Mouse (Mus musculus) adrenal gland, adult 18-20 months (tissue): ENCODE data around the gene Gm17334. TPM values are rescaled to one million over a fixed set of nuclear protein-coding genes. Genes with fewer than 3 reads are reported as not detected.
A peak's percentile ranks its signal among the peaks of the same experiment; 100 is the strongest.

ENCODE experiments used
- DNase-seq, 2 experiments: peaks; one replicate each; pipeline ENCODE4 v3.0.0; 2021 to 2022; ENCODE audit warnings: low spot score in 2 of 2
- microRNA-seq, 2 experiments: library from miRNA; unstranded; fragments of <30 nt; microRNA quantifications; one replicate each; pipeline ENCODE4 v1.2.0; 2021; ENCODE audit warnings: borderline number of aligned reads in 2 of 2
- total RNA-seq, 2 experiments: library from RNA; stranded (reverse); gene quantifications; 1 replicate in 1 of 2; 2 replicates in 1 of 2; pipeline ENCODE4 v1.2.3; 2021

The Gm17334 gene
- total RNA-seq, 2 experiments from 2014 or later = 0.80 TPM; not detected in 1

- DNase-seq = no peak
These were observed 23.7 kb downstream of the Gm17334 start for GRCm38 (mm10) chr11:53749306-53749705.

DNA sequence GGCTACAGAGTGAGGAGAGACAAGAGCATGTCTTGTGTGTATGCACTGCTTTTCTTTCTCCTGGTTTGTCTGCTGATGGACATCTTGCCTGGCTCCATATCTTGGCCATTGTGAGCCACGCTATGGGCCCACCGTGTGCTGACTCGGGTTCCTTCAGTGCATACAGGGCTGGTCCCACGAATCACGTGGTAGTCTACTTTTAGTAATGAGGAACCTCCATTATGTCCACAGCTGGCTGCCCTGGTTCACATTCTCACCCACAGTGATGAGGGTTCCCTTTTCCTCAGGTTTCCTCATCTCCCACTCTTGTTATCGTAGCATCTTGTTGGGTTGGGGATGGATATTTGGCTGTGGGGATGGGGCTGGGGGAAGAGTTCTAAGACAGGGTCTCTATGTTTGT, 24.4 kb downstream of the Gm17334 start:
- no peak for DNase-seq

GRCm38 (mm10) chr11:53747985-53748384, 25.0 kb downstream of the Gm17334 start:
- no peak for DNase-seq

DNA sequence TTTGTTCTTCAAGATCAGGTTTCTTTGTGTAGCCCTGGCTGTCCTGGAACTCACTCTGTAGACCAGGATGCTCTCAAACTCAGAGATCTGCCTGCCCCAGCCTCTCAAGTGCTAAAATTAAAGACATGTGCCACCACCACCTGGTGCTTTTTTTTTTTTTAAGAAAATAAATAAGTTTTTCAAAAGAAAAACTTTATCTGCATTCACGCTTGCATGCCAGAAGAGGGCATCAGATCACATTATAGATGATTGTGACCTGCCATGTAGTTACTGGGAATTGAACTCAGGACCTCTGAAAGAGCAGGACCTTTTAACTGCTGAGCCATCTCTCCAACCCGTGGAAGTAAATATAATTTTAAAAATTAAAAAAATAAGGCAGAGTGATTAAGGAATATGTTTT, 27.7 kb downstream of the Gm17334 start:
- no peak for DNase-seq

DNA sequence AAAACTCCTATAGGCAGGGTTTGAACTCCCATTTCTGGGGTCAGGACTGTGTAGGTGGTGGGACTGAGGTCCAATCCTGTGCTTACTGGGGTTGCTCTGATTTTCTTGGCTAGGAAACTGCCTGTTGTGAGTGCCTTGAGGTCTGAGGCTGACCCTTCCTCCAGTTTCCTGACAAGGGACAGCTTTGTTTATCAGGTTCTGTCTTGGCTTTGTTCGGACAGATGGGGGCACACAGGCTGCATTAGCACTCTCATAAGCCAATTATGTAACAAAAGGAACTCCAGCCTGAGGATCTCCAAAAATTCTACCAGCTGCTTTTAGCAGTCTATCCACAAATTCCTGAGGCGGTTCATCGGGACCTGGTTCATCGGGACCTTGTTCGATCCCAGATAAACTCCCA, 30.6 kb downstream of the Gm17334 start:
- no peak for DNase-seq

GRCm38 (mm10) chr11:53737573-53737946, 35.4 kb downstream of the Gm17334 start:
- peak; percentile 31 to 45 for DNase-seq

DNA sequence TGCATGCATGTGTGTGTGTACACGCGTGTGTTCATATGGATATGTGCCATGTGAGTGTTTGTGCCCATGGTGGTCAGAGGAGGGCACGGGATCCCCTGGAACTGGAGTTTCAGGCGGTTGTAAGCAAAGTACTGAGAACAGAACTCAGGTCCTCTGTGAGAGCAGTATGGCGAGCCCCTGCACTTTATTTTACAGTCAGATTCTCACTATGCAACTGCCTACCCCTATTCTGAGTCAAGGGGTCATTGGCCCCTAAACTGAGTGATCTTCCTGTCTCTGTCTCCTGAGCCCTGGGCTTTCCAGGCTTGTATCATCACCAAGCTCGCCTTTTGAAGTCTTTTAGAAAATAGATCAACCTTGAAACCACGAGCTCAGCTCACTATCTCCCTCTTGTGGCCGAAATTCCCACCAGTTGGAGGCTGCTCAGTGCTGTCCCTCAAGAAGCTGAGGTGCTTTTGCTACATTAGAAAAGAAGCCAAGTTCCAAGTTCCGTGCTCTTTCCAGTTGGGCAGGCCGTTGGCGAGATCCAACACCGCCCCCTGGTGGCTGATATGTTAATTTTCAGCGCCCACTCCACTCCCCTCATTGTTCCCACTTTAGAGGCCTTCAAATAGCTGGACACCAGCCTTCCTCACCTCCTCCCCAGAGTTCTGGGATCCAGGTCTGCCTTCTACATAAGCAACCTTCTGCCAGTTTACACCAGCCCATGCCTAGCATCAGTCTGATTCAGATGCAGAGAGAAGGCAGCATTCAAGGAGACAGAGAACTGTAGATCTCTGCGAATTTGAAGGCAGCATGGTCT, 36.0 kb downstream of the Gm17334 start:
- DNase-seq = peak; percentile 69 to 76

- DNase-seq = peak; percentile 41 to 43
These were observed 37.2 kb downstream of the Gm17334 start for GRCm38 (mm10) chr11:53735682-53736245.

DNA sequence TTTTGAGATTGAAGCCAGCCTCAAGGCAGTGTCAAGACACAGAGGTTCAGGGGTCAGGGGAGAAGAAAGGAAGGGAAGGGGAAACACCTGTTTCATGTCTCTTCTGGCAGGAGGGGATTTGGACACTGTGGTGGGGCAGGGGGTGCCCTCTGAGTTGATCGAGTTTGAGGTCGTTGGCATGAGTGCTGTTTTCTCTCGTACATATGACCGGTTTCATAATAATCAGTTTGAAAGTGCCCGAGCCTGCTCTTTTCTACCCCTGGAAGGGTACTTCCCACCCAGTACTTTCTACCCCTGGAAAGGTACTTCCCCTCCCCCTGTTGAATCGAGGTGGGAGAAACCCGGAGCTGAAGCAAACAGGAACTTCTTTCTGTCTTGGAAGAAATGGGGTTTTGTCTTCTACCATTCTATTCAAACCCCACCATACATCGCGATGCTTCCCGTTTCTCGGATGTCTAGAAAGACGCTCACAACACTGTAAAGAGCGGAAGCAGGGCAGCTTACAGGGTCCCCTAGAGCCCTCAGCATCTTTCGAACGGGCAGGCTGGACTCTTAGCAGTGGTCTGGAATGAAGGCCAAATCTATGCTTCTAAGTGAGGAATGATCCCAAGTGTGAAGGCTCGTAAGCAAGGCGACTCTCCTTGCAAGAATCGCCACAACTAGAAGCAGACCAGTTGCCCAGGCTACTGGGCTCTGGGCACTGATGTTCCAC, 37.9 kb downstream of the Gm17334 start:
- no peak for DNase-seq

DNA sequence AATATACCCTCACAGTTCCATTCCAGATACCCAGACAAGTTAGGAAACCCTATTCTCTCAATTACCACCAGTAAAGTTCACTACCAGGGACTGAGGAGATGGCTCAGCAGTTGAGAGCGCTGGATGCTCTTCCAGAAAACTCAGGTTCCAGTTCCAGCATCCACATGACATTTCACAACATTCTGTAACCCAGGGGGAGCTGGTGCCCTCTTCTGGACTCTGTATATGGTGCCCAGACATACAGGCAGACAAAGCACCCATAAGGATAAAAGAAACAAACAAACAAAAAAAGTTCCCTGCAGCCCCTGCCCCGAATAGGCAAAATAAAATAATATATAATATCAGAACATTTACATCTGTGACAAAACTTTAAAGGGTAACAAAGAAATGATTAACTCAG, 38.6 kb downstream of the Gm17334 start:
- DNase-seq = no peak

GRCm38 (mm10) chr11:53733824-53734223, 39.2 kb downstream of the Gm17334 start:
- DNase-seq = no peak

GRCm38 (mm10) chr11:53732244-53732643, 40.7 kb downstream of the Gm17334 start:
- no peak for DNase-seq

GRCm38 (mm10) chr11:53731457-53731856, 41.5 kb downstream of the Gm17334 start:
- no peak for DNase-seq

Small RNAs within 50 kb of the gene (microRNA-seq; reads per million reads assigned to microRNA genes)
- 0 reads per million in 2 experiments for gene Mir7671

Other genes with a start within 250 kb of the Gm17334 start
- gene Kif3a, start 205.8 kb downstream of the Gm17334 start, total RNA-seq = 10 to 100 TPM; 23.2 to 25.9 TPM
- gene Il4, start 154.5 kb downstream of the Gm17334 start, total RNA-seq = not detected
- not detected for gene Il13, start 138.5 kb downstream of the Gm17334 start, total RNA-seq
- gene Rad50, start 65.9 kb downstream of the Gm17334 start, total RNA-seq = 10 to 100 TPM in 1 of 2 experiments, 1 to 10 TPM in 1; 8.3 to 12.0 TPM
- not detected for gene Il5, start 52.4 kb downstream of the Gm17334 start, total RNA-seq
- gene Irf1, start 3.2 kb downstream of the Gm17334 start, total RNA-seq = 10 to 100 TPM; 21.2 to 44.2 TPM
- 1 to 10 TPM; 5.2 to 6.1 TPM for gene Gm12216, start 86.1 kb upstream of the Gm17334 start, total RNA-seq
- 10 to 100 TPM; 38.9 to 63.4 TPM for gene Slc22a5, start 118.5 kb upstream of the Gm17334 start, total RNA-seq
- 1 to 10 TPM; 3.5 to 6.5 TPM for gene Slc22a21, start 207.1 kb upstream of the Gm17334 start, total RNA-seq